Mouse (Mus musculus) stomach, postnatal 0 days (tissue): ENCODE data around the gene Os9.

Experiments
- CTCF ChIP-seq: IDR thresholded peaks from 2 replicates; pipeline ENCODE4 v1.5.1; 2016; ENCODE audit warnings: antibody characterized with exemption, low read depth, mild to moderate bottlenecking, moderate library complexity
- EP300 ChIP-seq: optimal IDR thresholded peaks from 2 replicates; pipeline ENCODE3; 2016; ENCODE audit warnings: antibody characterized with exemption

- TF ChIP-seq EP300 (no peak), CTCF (no peak)
Observed at GRCm38 (mm10) chr10:127156089-127156488, 35.2 kb upstream of the Os9 start.
